Mouse (Mus musculus) lung, embryonic 15.5 days (tissue): ENCODE results near the gene Fes. TPM values are rescaled to one million over a fixed set of nuclear protein-coding genes. Genes with fewer than 3 reads are reported as not detected.

Experiments used
- ATAC-seq: fragments of 200-750 bp; cut with Nextera tagmentation; 2 replicates; pipeline ENCODE4 v1.8.0; 2017; ENCODE audit warnings: moderate number of reproducible peaks, borderline replicate concordance; ENCODE audit not compliant: low FRiP score, low TSS enrichment; ENCODE audit errors: extremely low read depth
- H3K27ac ChIP-seq: fragments of 300-500 bp; sonication (generic); 2 replicates; pipeline ENCODE4 v1.5.1; 2015; ENCODE audit warnings: moderate library complexity, mild to moderate bottlenecking, inconsistent platforms
- H3K27me3 ChIP-seq: fragments of 300-500 bp; sonication (generic); 2 replicates; pipeline ENCODE4 v1.6.1; 2015; ENCODE audit warnings: inconsistent platforms
- H3K36me3 ChIP-seq: fragments of 300-500 bp; sonication (generic); 2 replicates; pipeline ENCODE4 v1.6.1; 2015; ENCODE audit warnings: inconsistent platforms
- H3K4me1 ChIP-seq: fragments of 300-500 bp; sonication (generic); 2 replicates; pipeline ENCODE4 v1.6.1; 2015; ENCODE audit warnings: inconsistent platforms
- H3K4me2 ChIP-seq: fragments of 300-500 bp; sonication (generic); 2 replicates; pipeline ENCODE4 v1.6.1; 2015; ENCODE audit warnings: inconsistent platforms, mild to moderate bottlenecking, moderate library complexity
- H3K4me3 ChIP-seq: fragments of 300-500 bp; sonication (generic); 2 replicates; pipeline ENCODE4 v1.5.1; 2015; ENCODE audit warnings: mild to moderate bottlenecking, inconsistent platforms
- H3K9ac ChIP-seq: fragments of 300-500 bp; sonication (generic); 2 replicates; pipeline ENCODE4 v1.6.1; 2015; ENCODE audit warnings: inconsistent platforms
- H3K9me3 ChIP-seq: fragments of 300-500 bp; sonication (generic); 2 replicates; pipeline ENCODE4 v1.6.1; 2016; ENCODE audit warnings: inconsistent platforms
- WGBS: fragments of 180-500 bp; shearing (Covaris S2); methylation state at CpG from one replicate; pipeline ENCODE4 v1.1.7; 2015; 5-methylcytosine and 5-hydroxymethylcytosine counted together
- polyA plus RNA-seq: library from polyadenylated mRNA; unstranded; fragments of >200 nt; fragmentation: Nextera tagmentation; extraction: Ambion mirVana; gene quantifications from 2 replicates; pipeline ENCODE4 v1.2.1, GENCODE M21; 2015

The Fes gene
- polyA plus RNA-seq, 1 experiment from 2014 or later: 17.8 TPM

DNA sequence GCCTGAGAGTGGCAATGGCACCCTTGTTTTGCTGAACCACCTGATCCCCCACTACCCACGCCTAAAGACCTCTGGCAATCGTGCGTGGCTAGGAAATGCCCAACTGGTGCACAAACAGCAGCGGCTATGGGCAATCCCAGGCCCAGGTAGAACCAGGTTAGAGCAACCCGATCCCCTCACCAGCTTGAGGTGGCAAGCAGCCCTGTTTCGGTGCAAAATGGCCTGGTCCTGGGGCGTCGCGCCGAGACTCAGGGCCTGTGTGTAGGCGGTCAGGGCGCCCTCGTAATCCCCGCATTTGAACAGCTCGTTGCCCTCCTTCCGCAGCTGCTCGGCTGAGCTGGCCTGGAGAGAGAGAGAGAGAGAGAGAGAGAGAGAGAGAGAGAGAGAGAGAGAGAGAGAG lies 48.4 kb downstream of the Fes start:
- H3K27ac ChIP-seq: no peak overlapping the region; the same call in 1 of the 2 replicates
- peak overlapping the region; percentile 81 for H3K4me2 ChIP-seq
- no peak for ATAC-seq
- peaks cover 32% of the 10 kb centered on the region for H3K36me3 ChIP-seq
- no peaks in the 10 kb centered on the region for H3K9me3 ChIP-seq
- 6% methylated on average over 17 of the region's 17 CpGs for WGBS
- H3K27me3 ChIP-seq: no peaks in the 10 kb centered on the region
- H3K4me3 ChIP-seq: peak overlapping the region; percentile 61
- peak overlapping the region; percentile 66 for H3K9ac ChIP-seq
- H3K4me1 ChIP-seq: peaks cover 37% of the 10 kb centered on the region

DNA sequence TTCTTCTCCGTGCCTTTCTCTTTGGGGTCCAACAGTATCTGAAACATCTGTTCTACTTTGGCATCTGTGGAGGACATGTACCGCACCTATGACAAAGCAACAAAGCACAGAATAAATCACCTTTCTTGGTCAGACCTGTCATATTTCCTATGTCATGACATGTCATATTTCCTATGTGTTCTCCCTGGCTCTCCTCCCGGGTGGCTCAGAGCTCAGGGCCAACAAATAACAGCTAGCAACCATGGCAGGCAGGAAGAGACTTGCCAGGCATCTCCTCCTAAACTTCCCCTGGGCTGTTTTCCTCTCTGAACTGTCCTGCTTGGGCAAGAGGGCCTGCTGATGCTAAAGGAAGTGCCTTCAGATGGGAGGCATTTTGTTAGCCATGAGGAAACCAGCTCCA lies 50.8 kb downstream of the Fes start:
- peaks cover 24% of the 10 kb centered on the region for H3K4me1 ChIP-seq
- no peak overlapping the region for H3K27ac ChIP-seq
- no peak for ATAC-seq
- peaks cover 53% of the 10 kb centered on the region for H3K36me3 ChIP-seq
- no peaks in the 10 kb centered on the region for H3K9me3 ChIP-seq
- H3K4me2 ChIP-seq: no peak overlapping the region
- WGBS: 84% methylated on average over 3 of the region's 3 CpGs
- H3K27me3 ChIP-seq: no peaks in the 10 kb centered on the region
- no peak overlapping the region for H3K4me3 ChIP-seq
- no peak overlapping the region for H3K9ac ChIP-seq

DNA sequence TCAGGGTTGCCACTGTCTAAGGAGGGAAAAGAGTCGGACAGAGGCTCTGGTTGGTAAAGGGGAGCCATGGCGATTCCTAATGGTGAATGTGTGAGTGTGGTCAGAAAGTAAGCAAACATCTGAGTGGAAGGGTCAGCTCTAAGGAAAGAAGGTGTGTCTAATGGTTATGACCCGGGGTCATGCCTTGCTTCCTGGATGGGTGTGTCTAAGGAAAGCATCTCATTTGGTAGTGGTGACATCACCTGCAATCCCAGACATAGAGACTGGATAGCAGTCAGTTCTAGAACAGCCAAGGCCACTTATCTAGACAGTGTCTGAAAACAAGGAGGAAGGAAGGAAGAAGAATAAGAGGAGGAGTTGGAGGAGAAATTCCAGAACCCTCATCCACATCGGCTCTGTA lies 52.9 kb downstream of the Fes start:
- H3K9ac ChIP-seq: no peak overlapping the region
- H3K4me2 ChIP-seq: no peak overlapping the region
- peaks cover 14% of the 10 kb centered on the region for H3K4me1 ChIP-seq
- H3K27me3 ChIP-seq: no peaks in the 10 kb centered on the region
- no peak overlapping the region for H3K4me3 ChIP-seq
- no peak overlapping the region for H3K27ac ChIP-seq
- H3K9me3 ChIP-seq: no peaks in the 10 kb centered on the region
- 83% methylated on average over 4 of the region's 4 CpGs for WGBS
- peaks cover 74% of the 10 kb centered on the region for H3K36me3 ChIP-seq
- ATAC-seq: no peak

DNA sequence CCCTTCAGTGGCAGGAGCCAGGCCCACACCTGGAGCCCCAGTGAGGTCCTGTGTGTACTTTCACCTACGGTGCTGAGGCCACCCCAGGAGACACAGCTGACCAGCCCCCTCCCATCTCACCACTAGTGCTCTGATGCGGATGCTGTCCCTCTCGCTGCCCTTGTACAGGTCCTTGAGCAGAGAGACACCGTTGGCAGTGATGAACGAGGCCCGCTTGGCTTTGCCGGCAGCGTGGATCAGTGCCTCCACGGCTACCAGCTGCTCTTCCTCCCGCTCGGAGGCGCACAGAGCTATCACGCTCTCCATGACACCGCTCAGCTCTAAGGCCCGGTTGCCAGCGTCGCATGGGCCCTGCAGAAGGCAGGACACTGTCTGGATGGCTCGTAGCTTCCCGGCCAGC lies 56.3 kb downstream of the Fes start:
- Histone ChIP-seq H3K9me3 (no peaks in the 10 kb centered on the region), H3K27me3 (no peaks in the 10 kb centered on the region), H3K9ac (no peak overlapping the region), H3K4me1 (no peaks in the 10 kb centered on the region), H3K4me3 (no peak overlapping the region), H3K36me3 (peaks cover 92% of the 10 kb centered on the region), H3K27ac (no peak overlapping the region), H3K4me2 (no peak overlapping the region)
- 93% methylated on average over 19 of the region's 19 CpGs for WGBS
- no peak for ATAC-seq

DNA sequence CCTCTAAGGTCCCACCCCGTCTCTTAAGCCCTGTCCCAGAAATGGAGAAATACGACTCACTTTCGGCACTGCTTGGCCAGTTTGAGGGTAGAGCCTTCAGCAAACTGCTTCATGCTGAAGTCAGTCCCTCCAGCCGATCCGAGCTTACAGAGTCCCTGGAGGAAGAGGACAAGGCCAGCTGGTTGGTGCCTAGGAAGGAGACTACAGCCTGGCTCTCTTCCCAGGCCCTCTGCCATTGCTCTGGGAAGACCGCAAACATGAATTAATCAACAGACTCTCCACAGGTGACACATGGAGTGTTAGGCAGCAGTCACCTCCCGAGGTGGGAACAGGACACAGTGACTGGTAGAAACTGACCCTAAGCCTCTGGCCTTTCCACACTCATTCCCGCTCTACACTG lies 57.5 kb downstream of the Fes start:
- WGBS: 87% methylated on average over 8 of the region's 8 CpGs
- Histone ChIP-seq H3K4me2 (no peak overlapping the region), H3K27me3 (no peaks in the 10 kb centered on the region), H3K4me1 (peaks cover 1% of the 10 kb centered on the region; the same call in 1 of the 2 replicates), H3K4me3 (no peak overlapping the region), H3K9ac (no peak overlapping the region), H3K36me3 (peaks cover 92% of the 10 kb centered on the region), H3K9me3 (no peaks in the 10 kb centered on the region), H3K27ac (no peak overlapping the region)
- ATAC-seq: no peak

Other genes with a start within 250 kb of the Fes start
- gene Sema4b, start 201.1 kb downstream of the Fes start, polyA plus RNA-seq: 13.7 and 14.9 TPM in 2 replicates
- 79.1 and 90.8 TPM in 2 replicates for gene Cib1, start 155.1 kb downstream of the Fes start, polyA plus RNA-seq
- gene Gdpgp1, start 155.1 kb downstream of the Fes start, polyA plus RNA-seq: 3.0 and 4.0 TPM in 2 replicates
- gene Ttll13, start 141.6 kb downstream of the Fes start, polyA plus RNA-seq: 0.73 and 0.93 TPM in 2 replicates
- gene Ngrn, start 126.7 kb downstream of the Fes start, polyA plus RNA-seq: 44.6 and 45.7 TPM in 2 replicates
- gene Vps33b, start 118.3 kb downstream of the Fes start, polyA plus RNA-seq: 9.5 and 11.1 TPM in 2 replicates
- 170 and 177 TPM in 2 replicates for gene Prc1, start 93.5 kb downstream of the Fes start, polyA plus RNA-seq
- 6.6 and 10.2 TPM in 2 replicates for gene Rccd1, start 63.5 kb downstream of the Fes start, polyA plus RNA-seq
- gene Unc45a, start 46.9 kb downstream of the Fes start, polyA plus RNA-seq: 36.8 and 42.2 TPM in 2 replicates
- gene Hddc3, start 44.8 kb downstream of the Fes start, polyA plus RNA-seq: 19.6 and 21.2 TPM in 2 replicates
- 18.4 and 22.3 TPM in 2 replicates for gene Man2a2, start 16.6 kb downstream of the Fes start, polyA plus RNA-seq
- gene Furin, start 17.5 kb upstream of the Fes start, polyA plus RNA-seq: 16.3 and 16.7 TPM in 2 replicates
- gene Blm, start 147.2 kb upstream of the Fes start, polyA plus RNA-seq: 28.0 and 29.6 TPM in 2 replicates